Mouse (Mus musculus) cortical plate, adult 2 months (tissue): ENCODE measurements around the gene Galnt2.

Experiments used
- CTCF ChIP-seq: fragments of 200-500 bp; IDR thresholded peaks from 2 replicates; pipeline ENCODE4 v1.5.1; 2011; ENCODE audit warnings: mild to moderate bottlenecking, control low read depth, low read length; ENCODE audit not compliant: insufficient read depth; ENCODE audit errors: extremely low read depth
- POLR2A ChIP-seq: fragments of 200-500 bp; IDR thresholded peaks from 2 replicates; pipeline ENCODE4 v1.6.1; 2011; ENCODE audit warnings: mild to moderate bottlenecking, low read length, control low read depth; ENCODE audit not compliant: insufficient read depth; ENCODE audit errors: extremely low read depth

DNA sequence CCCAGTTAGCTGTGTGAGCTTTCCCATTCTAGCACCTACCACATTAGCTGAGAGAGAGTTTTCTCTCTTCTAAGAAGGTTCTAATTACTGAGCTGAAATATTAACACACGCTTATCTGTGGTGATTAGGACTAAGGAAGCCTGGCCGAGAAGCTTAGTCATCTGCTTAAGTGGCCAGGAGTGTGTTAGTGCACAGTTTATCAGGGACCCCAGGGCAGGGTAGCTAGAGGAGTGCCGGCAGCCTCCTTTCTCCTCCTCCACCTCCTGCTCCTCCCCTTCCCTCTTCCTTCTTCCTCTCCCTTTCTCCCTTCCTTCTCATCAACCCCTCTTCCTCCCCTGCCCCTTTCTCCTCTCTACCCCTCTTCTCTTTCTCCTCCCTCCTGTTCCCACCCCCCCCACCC is 19.1 kb downstream of the Galnt2 start:
- TF ChIP-seq CTCF (no peak), POLR2A (no peak)
